Mouse (Mus musculus): ENCODE results near the gene Ppif. TPM values are rescaled to one million over a fixed set of nuclear protein-coding genes. Genes with fewer than 3 reads are reported as not detected.

The Ppif gene
- polyA plus RNA-seq, 1 experiment, result 87.8 TPM

DNA sequence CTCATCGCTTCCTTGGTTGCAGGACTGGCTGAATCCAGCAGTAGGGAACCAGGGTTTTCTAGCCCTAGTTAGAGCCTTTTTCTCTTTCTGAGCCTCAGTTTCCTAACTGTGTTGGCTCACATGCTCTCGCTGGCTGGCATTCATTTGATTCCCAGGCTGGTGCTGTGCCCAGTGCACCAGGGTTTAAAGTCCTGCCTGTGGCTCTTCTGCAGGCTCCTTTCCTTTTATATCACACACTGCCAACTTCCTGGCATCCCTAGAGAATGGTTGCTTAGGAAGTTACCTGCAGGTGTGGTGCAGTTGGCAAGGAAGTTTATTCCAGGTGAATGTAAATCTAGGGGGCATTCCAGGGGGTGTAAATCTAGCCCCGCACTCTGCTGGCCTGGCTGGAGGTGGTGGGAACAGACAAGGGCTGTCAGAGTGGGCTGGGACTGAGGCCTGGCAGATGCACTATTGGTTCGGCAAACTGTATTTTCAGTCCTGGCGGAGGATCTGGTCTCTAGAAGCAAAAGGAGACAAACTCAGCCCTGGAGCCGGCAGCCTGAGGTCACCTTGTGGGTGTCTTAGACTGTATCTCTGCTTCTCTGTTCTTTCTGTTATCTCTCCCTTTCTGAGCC lies 575 bp upstream of the Ppif start:
- WGBS, result 24% methylated on average over 6 of the region's 6 CpGs
- no peak for DNase-seq (ENCODE audit: low read depth, low spot score)

DNA sequence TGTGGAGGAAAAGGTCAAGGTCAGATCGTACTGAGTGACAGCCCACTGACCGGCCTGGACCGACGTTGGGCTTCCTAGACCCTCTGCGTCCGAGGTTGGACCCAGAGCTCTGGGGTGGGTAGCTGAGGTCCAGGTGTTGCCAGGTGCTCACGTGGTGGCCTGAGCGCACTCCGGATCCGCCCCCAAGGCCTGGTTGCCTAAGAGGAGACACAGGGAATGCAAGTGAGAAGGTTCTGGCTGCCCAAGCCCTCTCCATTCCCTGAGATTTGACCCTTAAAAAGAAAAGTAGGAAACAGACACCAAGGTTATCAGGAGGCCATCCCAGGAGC lies 579 bp downstream of the Ppif start:
- WGBS, result 1% methylated on average over 10 of the region's 10 CpGs

DNA sequence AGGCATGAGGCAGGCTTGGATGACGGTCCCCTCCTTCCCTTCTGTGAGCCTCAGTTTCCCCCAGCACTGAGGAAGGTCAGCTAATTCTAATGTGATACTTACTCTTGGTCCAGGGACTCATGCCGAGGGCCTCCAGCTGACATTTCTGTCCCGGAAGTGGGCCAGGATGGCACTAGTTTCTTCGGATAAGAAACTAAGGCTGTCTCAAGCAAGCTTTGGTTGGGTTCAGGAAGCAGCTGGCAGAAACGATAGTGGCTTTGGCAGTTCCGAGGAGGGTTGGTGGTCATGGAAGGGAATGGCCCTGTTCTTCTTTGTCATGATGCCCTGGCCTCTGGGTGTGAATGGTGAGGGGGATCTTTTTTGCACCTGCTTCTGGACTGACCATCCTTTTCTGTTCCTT lies 1.1 kb downstream of the Ppif start:
- 25% methylated on average over 6 of the region's 6 CpGs for WGBS
- no peak for DNase-seq (ENCODE audit: low read depth, low spot score)

More for the DNA sequence above, 579 bp downstream of the Ppif start:
- DNase-seq (ENCODE audit: low read depth, low spot score), result no peak

DNA sequence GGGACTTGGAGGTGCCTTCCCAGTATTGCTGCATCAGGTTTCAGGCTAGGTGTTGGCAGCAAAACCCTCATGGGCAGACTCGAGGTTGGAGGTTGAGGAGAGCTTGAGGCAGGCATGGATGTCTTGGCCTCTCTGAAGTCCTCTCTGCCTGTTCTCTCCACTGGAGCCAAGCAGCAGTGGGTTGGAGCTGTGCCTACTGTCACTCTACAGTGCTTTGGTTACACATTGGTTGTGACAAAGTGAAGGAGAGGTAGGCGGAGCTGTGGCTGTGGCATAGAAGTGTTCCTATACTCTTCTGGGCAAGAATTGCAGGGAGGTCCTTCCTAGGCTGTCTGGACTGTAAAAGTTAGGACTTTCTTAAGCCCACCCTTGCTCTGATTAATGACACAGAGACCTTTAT lies 2.4 kb downstream of the Ppif start:
- 53% methylated on average over 2 of the region's 2 CpGs for WGBS
- no peak for DNase-seq (ENCODE audit: low read depth, low spot score)

DNA sequence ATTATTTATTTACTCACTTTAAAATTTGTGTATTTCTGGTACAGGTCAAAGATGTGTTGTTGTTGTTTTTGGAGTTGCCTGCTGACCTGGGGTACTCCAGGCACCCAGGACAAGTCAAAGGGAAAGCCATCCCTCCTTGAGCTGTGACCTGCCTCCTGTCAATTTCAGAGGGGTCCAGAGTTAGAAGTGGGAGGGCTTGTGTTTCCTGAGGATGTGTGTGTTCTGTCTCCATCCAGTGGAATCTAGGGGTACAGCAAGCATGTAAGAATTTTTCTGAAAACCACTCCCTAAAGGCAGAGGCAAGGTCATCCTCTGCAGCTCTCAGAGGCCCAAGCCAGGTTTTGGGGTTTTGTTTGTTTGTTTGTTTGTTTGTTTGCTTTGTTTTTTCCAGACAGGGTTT lies 8.0 kb downstream of the Ppif start:
- no peak for DNase-seq (ENCODE audit: low read depth, low spot score)

DNA sequence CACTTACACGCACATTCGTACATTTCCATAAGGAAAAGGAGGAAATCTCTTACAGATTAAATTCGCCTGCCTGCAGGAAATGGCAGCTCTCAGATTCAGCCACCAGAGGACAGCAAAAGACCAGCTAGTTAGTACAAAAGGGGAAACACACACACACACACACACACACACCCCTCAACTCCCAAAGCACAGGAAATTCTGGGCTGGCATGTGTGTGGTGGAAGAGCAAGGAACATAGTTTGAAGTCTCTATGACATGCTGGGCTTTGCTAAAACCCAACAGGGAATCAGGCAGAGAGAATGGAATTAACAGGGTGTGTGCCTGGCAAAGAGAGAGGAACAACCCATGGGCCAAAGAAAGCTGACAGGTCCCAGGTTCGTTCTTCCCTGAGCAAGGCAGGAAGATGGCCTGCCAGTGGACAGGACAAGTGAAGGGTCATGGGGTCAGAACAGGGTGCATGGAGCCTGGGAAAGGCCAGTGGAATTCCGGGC lies 13.8 kb downstream of the Ppif start:
- no peak for DNase-seq (ENCODE audit: low read depth, low spot score)
- 52% methylated on average over 5 of the region's 5 CpGs for WGBS

DNA sequence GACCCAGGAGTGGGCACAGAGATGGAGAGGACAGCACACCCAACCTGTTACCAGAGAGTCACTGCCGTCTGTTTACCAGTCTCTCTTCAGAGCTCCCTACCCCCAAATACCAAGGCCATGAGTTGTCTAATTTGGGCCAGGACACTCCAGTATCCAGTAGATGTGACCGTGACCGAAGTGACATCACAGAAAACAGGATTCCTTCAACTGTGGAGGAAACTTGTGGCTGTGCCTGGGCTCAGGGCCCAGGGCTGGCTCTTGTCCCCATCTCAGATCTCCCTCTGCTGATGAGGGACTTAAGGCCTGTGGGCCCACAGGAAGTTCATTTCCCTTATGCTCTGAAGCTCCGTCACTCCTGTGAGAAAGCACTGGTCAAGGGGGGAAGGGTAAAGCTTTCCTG lies 14.5 kb downstream of the Ppif start:
- no peak for DNase-seq (ENCODE audit: low read depth, low spot score)

DNA sequence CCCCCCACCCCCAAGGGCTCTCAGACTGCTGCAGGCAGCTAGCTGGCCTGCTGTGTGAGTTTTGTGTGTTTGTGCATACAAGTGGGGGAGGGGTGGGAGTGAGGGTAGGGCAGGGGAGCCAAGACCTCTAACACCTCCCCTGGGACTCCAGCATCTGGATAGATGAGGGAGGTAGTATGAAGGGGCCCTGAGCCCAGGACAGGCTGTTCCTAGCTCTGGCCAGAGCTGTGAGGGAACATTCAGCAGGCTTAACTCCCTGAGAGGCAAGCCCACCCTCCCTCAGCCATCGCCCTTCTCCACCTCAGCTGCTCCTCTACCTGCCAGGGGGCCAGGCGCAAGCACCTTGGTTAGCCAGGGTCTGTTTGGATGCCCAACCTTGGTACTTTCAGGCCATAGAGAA lies 15.0 kb downstream of the Ppif start:
- no peak for DNase-seq (ENCODE audit: low read depth, low spot score)
- WGBS, result 89% methylated on average over 2 of the region's 2 CpGs

More for the DNA sequence above, 14.5 kb downstream of the Ppif start:
- 59% methylated on average over 4 of the region's 4 CpGs for WGBS

DNA sequence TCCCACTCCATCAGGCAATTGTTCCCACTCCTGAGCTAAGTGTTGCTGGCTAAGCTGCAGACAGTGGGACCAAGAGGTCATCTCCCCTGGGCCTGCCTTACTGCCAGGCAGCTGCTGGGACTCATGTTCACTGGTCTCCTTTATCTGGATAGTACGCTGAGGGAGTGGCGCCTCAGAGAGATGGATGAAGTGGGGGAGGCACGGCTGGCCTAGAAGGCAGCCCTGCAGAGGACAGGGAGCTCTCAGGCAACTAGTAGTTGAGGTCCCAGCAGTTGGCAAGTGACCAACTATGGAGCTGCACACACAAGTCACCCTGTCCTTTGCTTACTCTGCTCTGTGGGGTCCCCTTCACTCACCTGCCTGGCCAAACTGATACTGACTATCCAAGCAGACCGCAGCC lies 16.1 kb downstream of the Ppif start:
- WGBS, result 64% methylated on average over 4 of the region's 4 CpGs
- DNase-seq (ENCODE audit: low read depth, low spot score), result no peak

DNA sequence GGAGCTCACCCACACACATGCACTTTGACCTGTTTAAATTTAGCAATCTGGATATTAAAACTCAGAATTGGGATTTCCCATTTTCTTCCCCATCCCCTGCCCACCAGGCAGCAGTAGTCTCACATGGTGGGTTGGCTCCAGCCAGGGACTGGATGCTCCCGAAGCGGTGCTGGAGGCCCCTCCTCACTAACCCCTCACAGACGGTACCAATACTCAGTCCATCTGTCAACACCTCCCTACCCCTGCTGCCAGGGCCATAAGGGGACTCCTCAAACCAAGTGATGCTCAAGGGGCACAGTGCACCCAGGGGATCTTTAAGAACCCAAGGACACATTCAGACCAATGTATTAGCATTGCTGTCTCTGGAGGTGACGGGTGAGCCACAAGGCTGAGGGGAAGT lies 16.7 kb downstream of the Ppif start:
- 81% methylated on average over 4 of the region's 4 CpGs for WGBS
- DNase-seq (ENCODE audit: low read depth, low spot score), result no peak

DNA sequence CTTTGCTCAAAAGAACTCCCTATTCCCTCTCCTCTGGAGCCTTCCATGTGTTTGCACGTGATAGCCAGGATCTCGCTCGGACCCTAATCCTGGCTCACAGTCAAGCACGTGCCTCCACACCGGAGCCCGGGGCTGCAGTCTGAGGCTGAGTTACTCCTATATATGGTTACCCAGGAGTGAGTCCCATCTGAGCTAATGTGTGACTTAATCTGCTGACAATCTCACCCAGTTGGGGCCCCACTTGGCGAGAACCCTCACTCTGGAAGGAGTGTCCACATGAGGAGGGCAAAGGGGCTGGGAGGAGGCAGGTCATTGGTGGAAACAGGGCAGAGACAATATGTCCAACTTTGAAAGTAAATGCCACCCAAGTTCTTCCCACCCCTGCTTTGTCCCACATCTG lies 17.2 kb downstream of the Ppif start:
- no peak for DNase-seq (ENCODE audit: low read depth, low spot score)
- 30% methylated on average over 7 of the region's 7 CpGs for WGBS

DNA sequence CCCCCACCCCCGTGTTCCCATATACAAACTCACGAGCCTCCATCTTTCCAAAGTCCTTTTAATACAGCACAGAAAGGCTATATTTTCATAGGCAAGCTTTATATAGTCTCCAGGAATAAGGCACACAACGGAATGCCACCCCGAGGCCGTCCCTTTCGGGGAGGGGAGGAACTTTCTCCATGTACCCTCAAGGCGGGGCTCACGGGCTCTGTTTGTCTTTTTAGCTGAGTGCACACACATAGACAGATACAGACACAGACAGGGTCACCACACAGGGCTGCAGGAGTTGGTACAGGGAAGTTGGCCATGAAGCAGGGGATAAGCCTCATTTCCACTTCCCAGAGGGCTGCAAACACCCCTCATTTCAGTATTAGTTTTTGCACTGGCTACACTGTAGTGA lies 17.6 kb downstream of the Ppif start:
- DNase-seq (ENCODE audit: low read depth, low spot score), result no peak
- WGBS, result 18% methylated on average over 8 of the region's 8 CpGs

DNA sequence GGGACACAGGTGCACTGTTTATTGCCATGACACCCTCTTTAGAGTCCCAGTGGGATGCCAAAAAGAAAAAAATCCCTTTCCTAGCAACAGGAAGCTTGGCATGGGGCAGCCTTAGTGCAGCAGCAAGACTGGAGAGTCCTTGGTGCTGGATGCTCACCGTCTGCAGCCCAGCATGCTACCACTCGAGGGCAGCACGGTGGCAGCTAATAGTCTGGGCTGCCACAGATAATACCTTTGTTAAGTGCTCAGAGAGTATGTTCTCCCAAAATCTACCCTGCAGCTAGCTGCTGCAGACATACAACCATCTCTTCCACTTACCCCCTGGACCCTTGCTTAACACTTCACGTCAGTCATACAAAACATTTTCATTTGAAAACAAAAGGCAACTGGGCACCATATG lies 19.5 kb downstream of the Ppif start:
- DNase-seq (ENCODE audit: low read depth, low spot score), result no peak

DNA sequence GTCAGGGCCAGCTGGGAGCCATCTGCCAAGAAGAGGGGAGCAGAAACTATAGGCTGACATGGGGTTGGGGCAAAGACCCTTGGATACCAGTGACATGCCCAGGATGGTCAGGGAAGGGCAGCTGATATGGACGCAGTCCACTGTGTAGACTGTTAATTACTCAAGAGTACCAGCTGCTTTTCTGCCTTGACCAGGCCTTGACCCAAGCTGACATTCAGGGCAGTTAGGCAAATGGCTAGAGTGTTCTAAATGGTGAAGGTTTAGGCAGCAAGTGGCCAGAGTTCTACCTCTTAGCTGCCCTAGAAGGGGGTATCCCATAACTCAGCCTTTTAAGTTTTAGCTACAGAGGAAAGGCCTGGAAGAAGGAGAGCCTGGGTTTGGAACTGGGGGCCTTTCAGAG lies 22.6 kb downstream of the Ppif start:
- WGBS, result 73% methylated on average over 1 of the region's 1 CpGs
- no peak for DNase-seq (ENCODE audit: low read depth, low spot score)

More for the DNA sequence above, 19.5 kb downstream of the Ppif start:
- WGBS, result 47% methylated on average over 4 of the region's 4 CpGs

DNA sequence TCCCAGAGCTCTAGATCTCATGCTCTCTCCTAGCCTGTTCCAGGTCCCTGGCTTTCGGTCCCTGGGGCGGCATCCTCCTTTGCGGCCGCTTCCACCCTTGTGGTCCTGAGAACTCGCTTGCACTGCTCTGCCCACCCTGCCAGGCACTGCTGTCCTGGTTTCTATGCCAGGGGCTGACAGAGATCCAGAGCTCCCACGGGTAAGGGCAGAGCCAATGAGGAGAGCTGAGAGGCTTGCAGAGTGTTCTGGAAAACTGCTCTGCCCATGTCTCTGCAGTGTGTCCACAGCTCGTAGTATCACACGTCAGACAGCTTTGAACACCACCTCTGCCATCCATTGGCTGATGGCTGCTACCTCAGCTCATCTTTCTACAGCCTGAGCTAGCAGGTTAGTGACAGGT lies 23.8 kb downstream of the Ppif start:
- WGBS, result 83% methylated on average over 8 of the region's 8 CpGs
- DNase-seq (ENCODE audit: low read depth, low spot score), result no peak

DNA sequence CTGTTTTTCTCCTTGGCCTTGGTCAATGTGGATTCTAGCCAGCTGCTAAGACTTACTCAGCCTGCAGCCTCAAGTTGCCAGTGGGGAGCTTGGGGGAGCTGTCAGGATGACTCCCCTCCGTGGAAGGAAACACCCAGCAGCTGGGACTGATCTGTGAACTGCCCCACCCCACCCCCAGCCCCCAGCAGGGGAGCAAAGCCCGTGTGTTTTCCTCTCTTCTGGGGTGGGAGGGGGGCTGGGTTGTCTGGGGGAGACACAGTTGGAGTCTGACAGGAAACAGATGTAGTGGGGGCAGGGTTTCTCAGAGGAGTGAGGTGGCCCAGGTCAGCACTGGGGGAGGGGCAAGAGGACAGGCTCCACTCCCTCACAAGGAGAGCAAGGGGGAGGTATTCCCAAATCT lies 24.5 kb downstream of the Ppif start:
- WGBS, result 18% methylated on average over 2 of the region's 2 CpGs
- no peak for DNase-seq (ENCODE audit: low read depth, low spot score)

DNA sequence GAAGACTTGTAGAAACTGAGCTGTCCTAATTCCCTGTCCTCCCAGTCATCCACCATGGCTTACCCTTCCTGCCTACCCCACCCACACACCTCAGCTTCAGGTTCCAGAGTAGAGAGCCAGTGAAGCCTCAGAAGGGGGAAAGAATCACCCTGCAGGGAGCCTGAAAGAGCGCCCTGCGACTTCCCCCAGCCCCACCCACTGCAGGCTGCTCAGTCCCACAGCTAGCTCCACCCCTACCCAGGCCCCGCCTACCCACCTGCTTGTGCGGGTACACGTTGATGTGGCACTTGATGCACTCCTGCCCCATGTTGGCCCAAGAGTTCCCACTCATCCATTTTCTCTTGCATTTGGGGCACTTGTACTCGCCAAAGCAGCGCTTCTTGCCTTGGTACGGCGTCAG lies 25.4 kb downstream of the Ppif start:
- DNase-seq (ENCODE audit: low read depth, low spot score), result no peak

DNA sequence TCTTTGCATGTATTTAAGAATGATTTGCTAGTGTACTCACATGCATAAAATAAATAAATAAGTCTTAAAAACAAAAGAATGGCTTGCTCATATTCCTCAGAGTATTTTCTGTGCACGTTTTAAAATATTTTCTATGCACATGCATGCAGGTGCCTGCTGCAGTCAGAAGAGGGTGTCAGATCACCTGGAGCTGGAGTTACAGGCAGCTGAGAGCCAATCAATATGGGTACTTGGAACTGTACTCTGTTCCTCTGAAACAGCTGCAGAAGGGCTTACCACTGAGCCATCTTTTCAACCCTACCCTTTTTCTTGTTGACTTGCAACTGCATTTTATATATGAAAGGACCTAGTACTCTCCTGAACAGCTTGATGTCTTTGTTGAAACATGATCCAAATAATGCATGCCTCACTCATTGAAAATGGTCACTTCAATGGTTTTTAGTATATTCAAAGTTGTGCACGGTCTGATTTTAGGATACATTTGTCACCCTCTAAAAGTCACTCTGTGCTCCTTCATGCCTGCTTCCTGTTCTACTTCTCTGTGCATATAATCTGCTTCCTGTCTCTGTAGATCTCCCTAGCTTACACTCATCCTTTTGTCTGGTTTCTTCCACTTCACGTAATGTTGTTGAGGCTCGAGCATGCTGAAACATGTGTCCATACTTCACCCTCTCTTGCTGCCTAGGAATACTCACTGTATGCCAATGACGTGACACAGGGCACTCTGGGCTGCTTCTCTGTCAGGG lies 27.2 kb downstream of the Ppif start:
- 81% methylated on average over 5 of the region's 5 CpGs for WGBS
- DNase-seq (ENCODE audit: low read depth, low spot score), result no peak

More for the DNA sequence above, 25.4 kb downstream of the Ppif start:
- WGBS, result 45% methylated on average over 9 of the region's 9 CpGs

DNA sequence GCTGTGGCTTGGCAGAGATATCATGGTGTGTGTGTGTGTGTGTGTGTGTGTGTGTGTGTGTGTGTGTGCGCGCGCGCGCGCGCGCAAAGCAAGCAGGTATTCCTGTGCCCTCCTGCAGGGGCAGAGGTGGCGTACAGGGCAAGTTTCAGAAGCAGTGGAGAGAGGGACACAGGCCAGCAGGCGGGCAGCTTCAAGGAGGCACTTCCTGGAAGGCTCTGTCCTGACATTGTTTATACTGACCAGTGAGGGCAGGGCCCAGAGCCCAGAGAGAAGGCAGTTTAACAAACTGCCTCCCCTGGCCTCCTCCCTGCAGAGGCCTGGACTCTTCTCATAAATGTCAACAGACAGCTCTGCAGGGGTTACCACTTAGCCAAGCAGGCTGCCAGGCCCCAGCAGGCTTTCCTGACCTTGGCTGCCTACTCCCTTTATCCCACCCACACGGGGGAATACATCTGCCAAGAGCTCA lies 31.1 kb downstream of the Ppif start:
- no peak for DNase-seq (ENCODE audit: low read depth, low spot score)
- 81% methylated on average over 11 of the region's 11 CpGs for WGBS

DNA sequence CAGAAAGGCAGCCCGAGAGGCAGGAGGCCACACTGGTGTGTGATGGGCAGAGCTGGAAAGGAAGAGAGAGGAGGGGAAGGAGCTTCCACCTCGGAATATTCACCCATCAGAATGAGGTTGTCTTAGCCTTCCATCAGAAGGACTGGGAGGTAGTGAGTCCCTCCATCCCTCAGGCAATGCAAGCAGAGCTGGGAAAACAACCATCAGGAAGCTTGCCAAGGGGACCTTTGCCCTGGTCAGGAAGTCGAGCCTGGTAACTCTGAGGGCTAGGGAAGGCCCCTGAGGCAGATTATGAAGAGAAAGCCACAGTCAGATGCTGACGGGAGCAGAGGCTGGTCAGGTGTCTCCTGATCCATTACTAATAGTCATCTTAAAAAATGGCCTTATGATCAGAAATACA lies 31.7 kb downstream of the Ppif start:
- no peak for DNase-seq (ENCODE audit: low read depth, low spot score)
- WGBS, result 46% methylated on average over 4 of the region's 4 CpGs

Measured in large intestine, adult 2 months (tissue).